Mouse (Mus musculus) CD4-positive, CD25-positive, alpha-beta regulatory T cell, adult 4 months (primary cell): ENCODE measurements around the gene Lbhd2. TPM values are rescaled to one million over a fixed set of nuclear protein-coding genes. Genes with fewer than 3 reads are reported as not detected.

Experiments used
- ATAC-seq: one replicate; pipeline ENCODE4 v1.8.0; 2017
- polyA plus RNA-seq, 2 experiments: library from polyadenylated mRNA; unstranded; fragments of 100-300 nt; shearing (Covaris generic); gene quantifications; one replicate each; pipeline ENCODE4 v1.2.1; 2017

Lbhd2 gene
- polyA plus RNA-seq, result not detected

DNA sequence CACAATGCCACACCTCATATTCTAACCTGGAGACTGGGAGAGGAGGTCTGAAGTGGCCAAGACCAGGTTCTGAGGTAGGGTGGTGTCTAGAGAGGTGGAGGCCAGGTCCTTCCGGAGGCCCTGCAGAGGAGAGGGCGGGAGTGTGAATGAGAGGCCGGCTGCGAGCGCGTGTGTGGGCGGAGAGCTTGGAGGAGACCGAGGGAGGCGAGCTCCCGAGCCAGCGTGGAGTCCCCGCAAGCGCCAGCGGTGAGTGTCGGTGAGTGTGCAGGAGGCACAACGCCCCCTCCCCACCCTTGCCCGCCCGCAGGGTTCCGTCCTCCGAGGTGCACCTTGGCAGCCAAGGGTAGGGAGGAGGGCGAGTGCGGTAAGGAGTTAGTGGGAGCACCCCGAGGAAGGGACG, at the start of gene Lbhd2:
TSS of gene Lbhd2 (plus strand) at position 188 of the 400 bp plus-strand sequence.
- ATAC-seq, result no peak

DNA sequence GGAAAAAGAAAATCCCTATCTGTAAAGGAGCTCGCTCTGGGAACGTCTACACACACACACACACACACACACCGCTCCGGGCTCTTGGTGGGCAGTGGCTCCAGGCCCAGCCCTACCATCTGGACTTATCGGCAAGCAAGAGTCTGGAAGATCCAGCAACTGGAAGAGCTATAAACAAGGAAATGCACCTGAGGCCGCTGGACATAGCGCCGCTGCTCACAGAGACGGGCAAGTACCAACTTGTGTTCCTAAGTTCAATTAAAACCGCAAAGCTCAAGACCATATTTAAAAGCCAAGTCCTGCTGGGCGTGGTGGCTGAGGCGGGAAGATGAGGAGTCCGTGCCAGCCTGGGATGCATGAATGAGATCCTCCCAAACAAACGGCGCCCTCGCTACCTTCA, 45.9 kb upstream of the Lbhd2 start:
- no peak for ATAC-seq

DNA sequence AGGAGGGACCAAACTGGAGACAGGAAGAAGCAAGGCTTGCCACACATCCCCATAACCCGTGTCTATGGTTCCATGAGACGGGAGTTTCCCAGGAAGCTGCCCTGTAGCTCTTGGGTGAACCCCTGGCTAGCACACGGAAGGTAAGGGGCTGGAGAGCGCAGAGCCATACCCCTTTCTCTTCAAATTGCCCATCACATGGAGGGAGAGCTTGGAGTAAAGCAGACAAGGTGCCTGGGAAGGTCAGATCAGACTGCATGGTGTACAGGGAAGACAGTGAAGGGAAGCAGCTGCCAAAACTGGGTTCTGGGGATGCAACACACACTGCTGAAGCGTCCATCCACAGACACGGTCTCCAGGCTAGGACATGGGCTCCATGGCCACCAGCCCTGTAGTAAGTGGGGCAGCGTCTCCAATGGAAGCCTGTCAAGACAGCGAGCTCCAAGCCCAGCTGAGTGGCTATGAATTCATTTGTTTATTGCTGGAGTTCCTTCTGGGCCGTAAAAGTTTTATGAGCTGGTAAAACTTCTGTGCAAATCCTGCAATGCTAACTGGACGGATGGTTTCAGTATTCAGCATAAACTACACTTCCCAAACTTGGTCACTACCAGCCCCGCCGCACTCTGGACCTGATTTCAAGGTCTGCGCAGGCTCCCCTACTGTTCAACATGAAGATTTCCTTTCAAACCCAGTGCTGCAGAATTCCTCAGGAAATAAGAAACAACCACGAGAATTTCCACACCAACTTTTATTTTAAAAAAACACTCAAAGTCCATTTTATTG, 45.1 kb upstream of the Lbhd2 start:
- ATAC-seq, result no peak

DNA sequence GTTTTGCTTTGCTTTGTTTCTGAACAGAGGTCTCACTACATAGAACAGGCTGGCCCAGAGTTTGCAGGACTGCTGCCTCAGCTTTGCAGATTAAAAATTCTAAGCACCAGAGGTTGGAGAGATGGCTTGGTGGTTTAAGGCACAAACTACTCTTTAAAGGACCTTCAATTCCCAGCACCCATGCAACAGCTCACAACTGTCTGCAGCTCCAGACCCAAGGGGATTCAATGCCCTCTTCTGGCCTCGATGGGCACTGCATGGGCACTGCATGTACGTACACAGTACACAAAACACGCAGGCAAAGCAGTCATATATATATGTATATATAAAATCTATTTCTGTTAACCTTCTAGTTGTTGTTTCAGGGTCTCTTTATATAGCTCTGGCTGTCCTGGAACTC, 42.4 kb upstream of the Lbhd2 start:
- no peak for ATAC-seq

DNA sequence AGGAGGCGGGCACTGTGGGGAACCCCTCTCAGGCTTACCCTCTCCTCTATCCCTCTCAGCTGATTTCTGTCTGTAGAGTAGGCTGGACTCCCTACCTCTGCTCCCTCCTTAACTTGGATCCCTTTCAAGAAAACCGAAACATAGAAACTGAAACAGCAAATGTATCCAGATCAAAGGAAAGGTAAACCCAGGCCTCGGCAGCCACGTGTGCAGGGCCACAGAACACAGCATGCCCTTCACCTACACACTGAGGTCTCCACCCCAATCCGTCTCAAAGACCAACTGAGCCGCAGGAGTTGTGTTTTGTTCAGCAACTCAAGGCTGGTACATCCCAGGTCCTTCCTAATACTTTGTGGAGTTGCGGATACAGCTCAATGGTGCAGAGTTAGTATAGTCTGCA, 39.5 kb upstream of the Lbhd2 start:
- no peak for ATAC-seq

DNA sequence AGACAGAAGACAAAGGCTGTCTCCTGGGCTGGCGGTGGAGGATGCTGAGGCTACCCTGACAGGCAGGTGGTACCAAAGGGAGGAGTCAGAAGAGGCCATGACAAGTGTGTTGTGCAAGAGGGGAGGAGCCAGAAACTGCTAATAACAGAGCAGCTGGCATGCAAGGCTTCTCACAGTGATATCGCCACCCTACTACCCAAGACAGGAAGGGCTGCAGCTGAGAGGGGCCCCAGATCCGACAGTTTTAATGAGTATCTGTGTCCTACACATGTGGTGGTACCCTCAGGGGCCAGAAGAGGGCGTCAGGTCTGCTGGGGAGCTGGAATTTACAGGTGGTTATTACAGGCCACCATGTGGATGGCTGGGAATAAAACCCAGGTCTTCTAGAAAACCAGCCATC, 36.4 kb upstream of the Lbhd2 start:
- ATAC-seq, result no peak

DNA sequence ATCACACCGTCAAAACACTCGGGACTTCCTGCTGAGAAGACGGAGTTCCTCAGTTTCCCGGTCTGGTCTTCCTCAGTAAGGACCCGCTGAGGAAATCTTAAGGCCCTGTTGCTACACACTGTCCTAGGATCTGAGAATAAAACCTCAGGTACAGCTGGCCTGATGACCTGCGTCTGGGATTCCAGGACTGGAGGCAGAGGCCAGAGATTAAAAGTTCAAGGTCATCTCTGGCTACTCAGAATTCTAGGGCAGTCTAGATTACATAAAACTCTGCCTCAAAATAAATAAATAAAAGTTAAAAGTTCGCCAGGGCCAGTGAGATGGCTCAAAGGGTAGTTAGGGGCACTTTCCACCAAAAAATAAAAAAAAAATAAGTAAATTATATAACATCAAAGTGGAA, 34.7 kb upstream of the Lbhd2 start:
- no peak for ATAC-seq

DNA sequence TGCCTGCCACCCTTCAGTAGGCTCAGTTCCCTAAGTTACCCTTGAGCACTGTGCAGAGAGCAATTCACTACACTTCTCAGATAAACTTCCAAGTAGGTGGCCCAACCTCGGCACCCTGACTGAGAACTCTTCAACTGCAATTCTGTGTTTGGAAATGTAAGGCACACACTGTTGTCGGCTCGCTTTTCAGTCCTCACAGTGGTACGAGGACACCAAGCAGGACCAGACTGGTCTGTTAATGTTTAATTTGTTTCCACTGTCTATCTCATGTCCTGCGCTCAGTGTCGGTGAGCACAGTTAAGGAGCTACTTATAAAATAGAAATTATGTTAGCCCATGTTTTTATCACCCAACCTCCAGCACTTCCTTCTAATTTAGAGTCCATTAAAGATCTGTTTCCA, 33.2 kb upstream of the Lbhd2 start:
- ATAC-seq, result no peak

DNA sequence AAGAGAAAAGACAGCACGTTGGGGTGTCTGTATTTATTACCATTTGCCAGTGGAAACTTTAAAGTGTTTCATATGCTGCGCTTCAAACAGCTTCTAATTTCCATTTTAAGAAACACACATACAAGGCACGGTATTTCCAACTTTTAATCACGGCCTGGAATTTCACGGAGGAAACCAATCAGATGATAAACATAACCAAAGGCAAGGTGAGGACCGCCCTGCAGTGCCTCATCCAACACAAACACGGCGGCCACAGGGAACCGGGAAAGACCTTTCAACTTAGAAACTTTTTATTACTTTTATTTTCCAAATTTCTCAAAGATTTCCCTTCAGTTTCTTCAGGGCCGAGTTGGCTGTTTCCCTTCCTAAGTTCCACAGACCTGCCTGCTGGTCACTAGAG, 31.9 kb upstream of the Lbhd2 start:
- no peak for ATAC-seq

DNA sequence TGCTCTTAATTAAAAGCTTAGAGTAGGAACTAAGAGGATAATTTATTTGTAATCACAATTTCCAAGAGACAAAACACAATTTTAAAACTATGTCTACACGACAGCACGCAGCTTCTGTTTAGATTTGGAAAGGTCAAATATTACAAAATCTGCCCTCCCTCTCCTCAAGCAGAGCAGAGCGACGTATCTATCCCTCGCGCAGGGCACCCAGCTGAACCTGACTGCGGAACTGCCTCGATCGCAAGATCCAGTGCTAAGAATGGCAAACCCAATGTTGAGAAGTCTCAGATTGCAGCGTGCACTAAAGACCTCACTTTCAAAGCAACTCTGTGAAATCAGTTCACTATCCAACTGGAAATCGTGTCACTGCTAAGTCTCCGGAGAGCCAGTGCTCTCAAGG, 31.1 kb upstream of the Lbhd2 start:
- no peak for ATAC-seq

DNA sequence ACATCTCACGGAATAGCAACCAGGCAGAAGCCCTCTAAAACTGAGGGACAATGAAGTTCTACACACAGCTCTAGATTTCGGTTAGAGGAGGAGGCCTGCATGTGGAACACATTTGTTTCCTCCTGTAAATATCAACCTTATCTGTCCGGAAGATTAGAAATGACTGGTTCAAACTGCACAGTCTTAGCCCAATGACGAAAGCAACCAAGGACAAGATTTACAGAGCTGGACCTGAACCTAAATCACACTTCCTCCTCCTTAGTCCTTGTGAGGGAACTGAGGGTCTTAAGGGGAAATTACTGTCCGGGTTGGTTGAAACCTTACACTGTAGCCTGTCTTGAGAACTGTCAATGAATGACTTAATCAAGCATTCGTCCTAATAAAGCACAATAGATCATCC, 30.6 kb upstream of the Lbhd2 start:
- ATAC-seq, result no peak

DNA sequence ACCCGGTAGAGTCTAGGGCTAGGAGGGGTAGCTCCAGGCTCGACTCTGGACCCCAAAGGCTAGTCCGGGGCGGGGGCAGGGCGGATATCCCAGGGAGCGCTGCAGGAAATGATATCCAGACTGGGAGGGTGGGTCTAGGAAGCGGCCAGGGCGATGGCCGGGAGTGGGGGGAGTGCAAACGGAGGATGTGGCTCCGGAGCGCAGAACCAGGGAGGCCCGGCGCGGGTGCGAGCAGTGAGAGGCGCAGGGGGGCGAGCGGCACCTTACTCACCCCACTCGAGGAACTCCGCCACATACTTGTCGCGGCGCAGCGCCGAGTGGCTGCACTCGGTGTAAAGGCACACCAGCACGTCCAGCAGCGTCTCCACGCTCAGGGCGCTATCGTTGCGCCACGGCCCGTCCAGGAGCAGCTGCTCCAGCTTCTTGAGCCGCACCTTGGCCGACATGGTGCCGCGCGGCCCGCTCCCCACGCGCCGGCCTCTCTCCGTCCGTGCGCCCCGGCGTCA, 29.7 kb upstream of the Lbhd2 start:
- ATAC-seq, result no peak

DNA sequence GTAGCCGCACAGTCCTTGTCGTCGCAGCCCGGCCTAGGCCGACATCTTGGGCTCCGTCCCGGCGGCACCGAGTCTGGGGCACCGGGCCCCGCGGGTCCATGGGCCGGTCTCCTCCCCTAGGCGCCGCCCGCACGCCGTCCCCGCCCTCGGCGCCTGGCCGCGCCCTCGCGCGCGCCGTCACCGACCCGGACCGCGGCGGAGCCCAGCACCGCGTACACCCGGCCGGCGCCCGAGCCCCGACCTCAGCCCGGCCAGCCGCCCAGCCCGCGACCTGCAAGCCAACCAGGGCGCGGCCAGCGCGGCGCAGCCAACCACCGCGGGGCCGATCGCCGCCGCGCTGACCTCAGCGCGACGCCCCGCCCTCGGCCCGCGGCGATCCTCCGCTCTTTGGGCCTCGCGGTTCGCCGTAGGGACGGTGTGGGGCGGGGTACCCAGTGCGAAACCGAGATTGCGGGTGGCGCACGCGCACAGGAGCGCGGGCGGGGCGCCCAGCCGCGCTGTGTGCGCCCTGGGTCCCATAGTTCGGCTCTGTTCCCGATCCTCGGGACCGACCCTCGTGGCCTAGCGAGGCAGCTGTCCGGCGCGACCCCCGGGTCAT, 29.1 kb upstream of the Lbhd2 start, which contains the start of gene Cdc42bpb:
TSS of gene Cdc42bpb (minus strand) at position 343 of the 598 bp plus-strand sequence.
- ATAC-seq, result no peak

DNA sequence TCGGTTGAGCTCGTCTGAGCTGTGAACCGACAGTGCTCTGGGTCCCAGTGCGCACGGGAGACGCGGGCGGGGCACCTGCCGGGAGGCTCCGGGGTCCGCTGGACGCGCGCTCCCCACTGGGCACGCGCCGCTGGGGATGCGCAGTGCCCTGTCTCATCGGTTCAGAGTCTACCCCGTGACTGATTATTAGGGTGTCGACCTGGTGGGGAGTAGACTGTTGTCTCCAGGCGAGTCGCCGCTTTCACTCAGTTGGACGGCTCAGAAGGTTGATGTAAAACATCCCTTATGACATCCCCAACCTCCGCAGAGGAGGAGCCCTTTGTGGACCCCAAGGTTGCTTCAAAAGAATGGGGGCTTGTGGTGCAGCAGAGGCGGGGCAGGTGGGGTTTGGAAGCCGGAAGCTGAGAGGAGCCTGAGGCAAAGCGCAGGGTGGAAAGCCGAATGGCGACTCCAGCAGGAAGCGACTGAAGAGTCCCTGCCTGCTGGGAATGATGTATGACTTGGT, 28.6 kb upstream of the Lbhd2 start:
- no peak for ATAC-seq

DNA sequence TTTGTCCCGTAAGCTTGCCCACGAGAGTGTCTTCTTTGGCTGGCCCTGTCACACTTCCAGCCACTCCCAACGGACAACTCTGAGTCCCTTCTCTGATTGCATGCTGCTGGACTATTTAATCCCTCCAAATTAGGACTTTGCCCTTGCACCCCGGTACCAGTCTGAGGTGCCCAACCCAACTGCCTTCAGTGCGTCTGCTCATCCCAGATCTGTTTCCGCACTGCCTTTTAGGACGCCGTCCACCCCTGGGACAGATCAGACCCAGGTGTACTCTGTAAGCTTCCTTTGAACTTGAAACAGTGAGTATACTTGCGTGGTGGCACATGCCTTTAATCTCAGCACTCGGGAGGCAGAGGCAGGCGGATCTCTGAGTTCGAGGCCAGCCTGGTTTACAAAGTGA, 27.8 kb upstream of the Lbhd2 start:
- no peak for ATAC-seq

DNA sequence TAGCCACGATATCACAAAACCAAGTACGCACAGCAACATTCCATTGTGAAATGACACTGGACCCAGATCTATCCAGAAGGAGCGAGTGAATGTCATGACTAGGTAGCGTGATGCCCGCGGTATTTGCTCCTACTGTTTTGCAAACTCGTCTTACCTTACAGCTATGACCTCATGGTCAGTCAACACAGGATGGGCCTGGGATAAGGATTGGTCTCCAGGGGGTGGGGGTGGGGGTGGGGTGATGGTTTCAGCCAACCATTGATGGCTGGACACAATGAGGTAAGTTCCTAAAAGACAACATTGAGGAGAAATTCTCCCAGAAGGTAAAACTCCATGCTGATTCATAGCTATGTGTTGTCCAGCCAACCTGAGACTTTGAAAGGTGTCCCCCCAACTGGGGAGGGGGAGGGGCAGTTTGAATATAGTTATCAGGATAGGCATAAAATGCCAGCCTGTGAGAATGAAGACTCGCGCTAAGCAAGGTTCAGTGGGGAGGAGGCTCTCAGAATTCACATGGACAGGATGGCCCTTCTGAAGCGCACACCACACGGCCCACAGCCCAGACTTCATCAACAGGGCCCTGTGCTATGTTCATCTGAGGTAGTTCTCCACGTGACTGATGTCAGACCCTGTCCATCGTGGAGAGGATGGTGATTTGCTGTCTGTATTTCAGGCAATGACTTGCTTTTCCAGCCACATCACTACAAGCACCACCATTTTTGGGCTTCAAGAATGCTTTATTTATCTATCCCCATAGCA, 20.5 kb upstream of the Lbhd2 start:
- ATAC-seq, result no peak

DNA sequence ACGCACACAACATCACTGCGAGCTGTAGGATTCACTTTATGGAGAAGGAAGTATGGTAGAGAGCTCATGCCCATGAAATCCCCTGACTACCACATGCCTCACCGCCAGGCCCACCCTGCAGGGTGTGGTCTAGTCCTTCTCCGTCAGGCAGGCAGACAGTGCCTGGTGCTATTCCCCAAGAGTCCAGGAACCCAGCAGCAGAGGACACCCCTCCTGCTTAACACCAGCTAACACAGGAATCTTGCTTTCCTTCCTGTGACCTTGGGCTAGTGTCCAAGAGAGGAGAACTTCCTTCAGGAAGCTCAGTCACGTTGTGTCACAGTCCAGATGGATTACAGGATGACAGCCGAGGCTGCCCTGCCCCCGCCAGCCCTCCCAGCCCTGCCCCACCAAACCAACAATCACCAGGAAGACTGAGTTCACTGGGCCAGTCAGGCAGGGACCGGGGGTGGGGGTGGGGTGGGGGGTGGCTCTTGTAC, 19.9 kb upstream of the Lbhd2 start:
- no peak for ATAC-seq

DNA sequence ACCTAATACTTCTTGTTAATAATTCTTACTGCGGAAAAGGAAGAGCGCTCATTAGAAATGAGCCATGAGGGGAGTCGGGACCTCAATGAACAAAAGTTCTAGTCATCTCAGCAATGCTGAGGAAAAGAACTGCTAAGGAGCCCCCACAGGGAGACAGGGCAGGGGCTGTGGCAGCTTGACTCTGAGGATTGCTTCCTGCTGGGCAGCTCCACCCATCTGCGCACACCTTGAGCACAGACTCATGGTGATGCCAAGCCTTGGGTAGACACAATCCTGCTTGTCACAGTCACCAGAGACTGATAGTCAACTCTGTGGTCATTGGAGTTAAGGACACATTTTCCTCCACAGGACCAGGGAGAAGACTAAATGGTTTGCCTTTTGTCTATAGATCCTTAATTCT, 19.5 kb upstream of the Lbhd2 start:
- ATAC-seq, result no peak

DNA sequence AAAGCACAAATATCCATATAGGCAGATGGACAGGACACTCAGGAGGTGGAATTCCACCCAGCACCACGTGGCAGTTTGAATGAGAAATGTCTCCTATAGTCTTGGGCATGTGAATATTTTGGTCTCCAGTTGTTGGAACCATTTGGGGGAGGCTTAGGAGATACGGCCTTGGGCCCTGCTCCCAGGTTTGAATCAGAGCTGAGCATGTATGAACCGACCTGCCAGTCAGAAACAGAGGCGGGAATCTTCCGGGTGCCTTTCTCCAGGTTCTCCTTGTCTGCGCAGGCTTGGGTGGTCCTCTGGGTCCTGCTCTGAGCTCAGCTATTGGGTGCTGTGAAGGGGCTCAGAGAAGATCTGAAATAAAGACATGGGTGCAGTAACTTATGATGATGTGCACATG, 12.6 kb upstream of the Lbhd2 start:
- no peak for ATAC-seq

DNA sequence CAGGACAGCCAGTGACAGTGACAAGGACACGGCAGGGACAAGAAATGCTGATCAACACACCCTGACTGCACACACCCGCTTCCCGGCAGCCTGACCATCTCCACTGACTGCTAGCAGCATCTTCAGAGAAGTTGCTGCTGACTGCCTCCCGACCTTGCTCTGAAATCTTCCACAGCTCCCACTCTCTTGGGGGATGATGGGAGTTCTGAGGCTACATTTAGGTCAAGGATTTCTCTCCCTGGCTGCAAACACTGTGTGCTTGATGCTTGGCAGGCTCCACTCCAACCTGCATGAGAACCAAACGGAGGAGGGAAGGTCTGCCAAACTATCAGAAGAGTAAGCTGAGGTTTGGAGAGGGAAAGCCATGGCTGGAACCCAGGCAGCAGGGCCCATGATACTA, 9.6 kb upstream of the Lbhd2 start:
- no peak for ATAC-seq

DNA sequence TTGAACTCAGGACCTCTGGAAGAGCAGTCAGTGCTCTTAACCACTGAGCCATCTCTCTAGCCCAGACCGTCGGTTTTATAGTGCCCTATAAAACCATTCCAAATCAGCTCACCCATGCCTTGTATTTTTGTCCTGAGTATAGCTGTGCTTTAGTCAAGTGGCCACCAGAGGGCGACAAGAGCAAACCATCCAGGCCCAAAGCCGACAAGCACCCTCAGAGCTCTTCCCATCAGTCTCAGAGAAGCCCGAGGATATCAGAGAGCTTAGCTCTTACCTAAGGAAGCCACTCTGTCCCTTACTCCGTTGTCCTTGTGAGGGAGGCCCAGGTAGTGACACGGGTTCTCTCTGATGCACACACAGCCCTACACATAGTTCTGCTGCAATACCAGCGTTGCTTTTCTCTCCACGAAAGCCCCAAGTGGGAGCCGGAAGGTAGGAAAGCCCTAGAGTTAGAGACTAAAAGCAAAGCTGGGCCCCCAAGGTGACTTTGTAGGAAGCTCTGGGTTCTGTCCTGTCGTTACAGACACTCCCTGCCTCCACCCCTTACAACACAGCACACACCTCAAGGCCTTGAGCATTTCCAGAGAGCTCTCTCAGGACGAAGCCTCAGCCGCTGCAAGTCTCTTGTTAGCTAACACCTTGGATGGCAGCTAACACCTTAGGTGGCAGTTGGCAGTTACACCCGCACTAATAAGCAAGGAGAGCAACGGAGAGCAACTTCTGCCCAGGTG, 5.0 kb upstream of the Lbhd2 start:
- no peak for ATAC-seq

DNA sequence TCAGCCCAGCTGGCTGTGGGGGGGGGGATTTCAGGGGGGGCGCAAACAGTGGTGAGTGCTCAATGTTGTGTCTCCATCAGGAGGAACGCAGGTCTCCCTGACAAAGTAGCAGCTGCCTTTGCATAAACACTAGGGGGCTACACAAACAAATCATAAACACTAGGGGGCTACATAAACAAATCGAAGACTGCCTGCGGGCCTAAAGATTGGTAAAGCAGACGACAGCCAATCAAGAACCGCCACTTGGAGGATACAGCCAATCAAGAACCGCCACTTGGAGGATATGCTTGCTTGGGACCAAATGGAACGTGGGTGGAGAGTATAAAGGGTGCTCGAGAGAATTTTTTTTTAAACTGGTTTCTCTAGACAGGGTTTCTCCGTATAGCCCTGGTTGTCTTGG, 1.7 kb upstream of the Lbhd2 start:
- no peak for ATAC-seq

DNA sequence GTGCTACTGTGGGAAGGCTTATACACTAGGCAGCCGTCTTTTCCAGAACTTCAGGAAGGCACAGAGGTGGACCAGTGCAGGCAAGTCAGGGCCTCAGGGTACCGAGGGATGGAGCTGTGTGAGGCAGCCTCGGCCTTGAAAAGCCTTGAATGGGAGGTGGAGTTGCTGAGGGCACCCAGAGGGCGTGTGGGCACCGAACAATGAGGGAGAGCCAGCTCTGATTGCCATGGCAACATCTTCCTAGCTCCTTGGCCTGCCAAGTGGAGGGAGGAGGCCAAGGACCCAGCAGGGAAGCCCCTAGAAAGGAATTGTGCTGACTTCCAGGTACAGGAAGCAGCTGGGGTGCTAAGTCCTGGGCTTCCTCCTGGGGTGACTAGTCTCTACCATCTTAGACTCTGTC, 3.0 kb downstream of the Lbhd2 start:
- no peak for ATAC-seq
